Mouse (Mus musculus) heart, adult 9 months (tissue): ENCODE data around the gene Iffo1.

Experiments used
- DNase-seq, 2 experiments: peaks; one replicate each; pipeline ENCODE4 v3.0.0; 2022; ENCODE audit warnings: low spot score in 2 of 2

Iffo1 gene

GRCm38 (mm10) chr6:125145001-125145400, at the start of gene Iffo1:
Gene Iffo1 (plus strand): TSS chr6:125145241.
- peak; percentile 95 to 97 for DNase-seq

- DNase-seq: peak; percentile 89 to 90
Measured at GRCm38 (mm10) chr6:125095391-125096278, 49.4 kb upstream of the Iffo1 start, which contains the start of gene Chd4. Gene Chd4 (plus strand): TSS chr6:125095981.

- DNase-seq: no peak
Measured at GRCm38 (mm10) chr6:125096279-125096596, 48.8 kb upstream of the Iffo1 start.

- DNase-seq: peak; percentile 65 to 67
Measured at GRCm38 (mm10) chr6:125096597-125097345, 48.3 kb upstream of the Iffo1 start.

GRCm38 (mm10) chr6:125097346-125097689, 47.7 kb upstream of the Iffo1 start:
- no peak for DNase-seq

- no peak for DNase-seq
Measured at GRCm38 (mm10) chr6:125097951-125098350, 47.1 kb upstream of the Iffo1 start.

GRCm38 (mm10) chr6:125098513-125098912, 46.5 kb upstream of the Iffo1 start:
- DNase-seq: peak in 1 of 2 experiments; percentile 13

GRCm38 (mm10) chr6:125099421-125099971, 45.5 kb upstream of the Iffo1 start:
- peak; percentile 50 to 57 for DNase-seq

GRCm38 (mm10) chr6:125101444-125101843, 43.6 kb upstream of the Iffo1 start:
- DNase-seq: no peak

GRCm38 (mm10) chr6:125104223-125104622, 40.8 kb upstream of the Iffo1 start:
- DNase-seq: no peak

GRCm38 (mm10) chr6:125107705-125108104, 37.3 kb upstream of the Iffo1 start:
- DNase-seq: no peak

GRCm38 (mm10) chr6:125109371-125109770, 35.7 kb upstream of the Iffo1 start:
- DNase-seq: no peak

- peak in 1 of 2 experiments; percentile 29 for DNase-seq
Measured at GRCm38 (mm10) chr6:125110927-125111326, 34.1 kb upstream of the Iffo1 start.

GRCm38 (mm10) chr6:125112553-125112952, 32.5 kb upstream of the Iffo1 start:
- no peak for DNase-seq

GRCm38 (mm10) chr6:125119387-125119786, 25.7 kb upstream of the Iffo1 start:
- DNase-seq: no peak

- no peak for DNase-seq
Measured at GRCm38 (mm10) chr6:125128724-125129123, 16.3 kb upstream of the Iffo1 start.

GRCm38 (mm10) chr6:125129710-125130402, 15.2 kb upstream of the Iffo1 start:
- no peak for DNase-seq

GRCm38 (mm10) chr6:125131302-125132156, 13.5 kb upstream of the Iffo1 start, which contains the start of gene Nop2:
Gene Nop2 (plus strand): TSS chr6:125131909.
- peak; percentile 76 to 81 for DNase-seq

- DNase-seq: no peak
Measured at GRCm38 (mm10) chr6:125132470-125132869, 12.6 kb upstream of the Iffo1 start.

GRCm38 (mm10) chr6:125137002-125137671, 7.9 kb upstream of the Iffo1 start:
- DNase-seq: no peak
